Comparison of ENCODE assay signal across 8 mouse cellular contexts in the genomic region with DNA sequence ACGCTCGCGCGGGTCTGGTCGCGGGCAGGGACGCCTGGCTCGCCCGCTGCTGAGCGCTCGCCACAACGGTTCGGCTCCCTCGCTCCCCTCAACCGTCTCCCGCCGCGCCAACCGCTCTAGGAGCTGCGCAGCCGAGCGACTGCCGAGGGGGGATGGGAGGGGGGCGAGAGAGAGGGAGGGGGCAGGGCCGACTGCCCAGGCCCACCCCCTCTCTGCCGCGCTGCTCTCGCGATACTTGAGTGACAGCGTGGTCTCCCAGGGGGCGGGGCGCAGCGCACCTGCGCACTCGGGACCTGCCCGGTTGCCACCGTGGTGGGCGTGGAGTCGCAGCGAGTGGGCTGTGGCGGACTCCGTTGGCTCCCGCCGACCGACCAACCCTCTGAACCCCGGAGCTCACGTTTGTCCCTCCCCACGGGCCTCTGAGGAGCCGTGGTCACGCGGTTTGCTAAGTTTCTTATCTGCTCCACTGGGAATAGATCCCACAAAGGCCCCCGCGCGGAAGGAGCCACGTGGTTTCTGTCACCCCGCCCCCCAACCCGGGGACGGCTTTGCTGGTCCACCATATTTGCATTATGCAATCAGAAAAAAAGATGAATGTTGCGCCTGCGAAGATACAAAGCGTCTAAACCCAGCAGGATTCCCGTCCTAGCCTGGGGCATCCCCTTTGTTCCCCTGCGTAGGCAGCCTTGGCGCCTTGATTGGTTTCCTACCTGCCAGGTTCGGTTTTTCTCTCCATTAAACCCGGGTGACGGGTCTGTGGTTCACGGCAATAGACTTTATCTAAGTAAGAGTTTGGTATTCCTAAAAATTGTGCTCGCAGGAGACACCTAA. TPM values are rescaled to one million over a fixed set of nuclear protein-coding genes. Genes with fewer than 3 reads are reported as not detected.
A peak's percentile ranks its signal among the peaks of the same experiment; 100 is the strongest.
DNase-seq lines count a peak whose midpoint lies in the region; ATAC-seq and TF ChIP-seq lines count a peak whose summit lies in the region.

TSS of gene Hnrnph3 (minus strand) at position 469 of the 831 bp plus-strand sequence.
TSS of gene Pbld2 (plus strand) at position 567 of the 831 bp plus-strand sequence.

- WGBS in cerebellum, adult 2 months: 1% methylated on average over 67 of the region's 69 CpGs
- WGBS in forebrain, postnatal 0 days: 5% methylated on average over 55 of the region's 69 CpGs
- WGBS in lung, embryonic 15.5 days: under 1% methylated on average over 69 of the region's 69 CpGs

- TF ChIP-seq CTCF in MEL (IDR thresholded peaks at IDR 0.05 in 2 of 3, conservative IDR thresholded peaks at IDR 0.05 in 1 of 3; ENCODE audit: control insufficient read depth in 1 of 3, insufficient read depth in 1 of 3, low read depth in 2 of 3, low read length in 3 of 3, poor library complexity in 1 of 3, severe bottlenecking in 1 of 3): no peak
- no peak for TF ChIP-seq CTCF in cerebellum, adult 2 months (IDR thresholded peaks at IDR 0.05; ENCODE audit: borderline replicate concordance, insufficient read depth, low read depth, low read length)
- no peak for TF ChIP-seq CTCF in forebrain, postnatal 0 days (IDR thresholded peaks at IDR 0.05; ENCODE audit: low read depth)

- H3K79me2 ChIP-seq in MEL (ENCODE audit: control insufficient read depth, insufficient read depth, low read length, poor library complexity): peaks cover 40% of the 10 kb centered on the region

- peak within 1 kb of the TSS; percentile 63 for H3K4me2 ChIP-seq in forebrain, postnatal 0 days (ENCODE audit: low read depth)
- H3K4me2 ChIP-seq in lung, embryonic 15.5 days: peak within 1 kb of the TSS; percentile 68

- H3K9ac ChIP-seq in MEL (ENCODE audit: control insufficient read depth, low read depth, low read length, poor library complexity, severe bottlenecking): peak within 1 kb of the TSS; percentile 98
- H3K9ac ChIP-seq in forebrain, postnatal 0 days: peak within 1 kb of the TSS; percentile 100
- peak within 1 kb of the TSS; percentile 99 for H3K9ac ChIP-seq in lung, embryonic 15.5 days

- peak in 1 of 2 experiments; percentile 34; a peak in 2 of 4 replicates for TF ChIP-seq EP300 in MEL (IDR thresholded peaks at IDR 0.05; ENCODE audit: low read depth in 1 of 2, low read length in 2 of 2)

- H3K36me3 ChIP-seq in MEL (ENCODE audit: control insufficient read depth in 1 of 2, insufficient read depth in 2 of 2, low read length in 2 of 2): peaks cover 0 to 29% of the 10 kb centered on the region in 2 experiments; a peak in 2 of 4 replicates
- H3K36me3 ChIP-seq in forebrain, postnatal 0 days (ENCODE audit: insufficient read depth): no peaks in the 10 kb centered on the region
- H3K36me3 ChIP-seq in lung, embryonic 15.5 days: no peaks in the 10 kb centered on the region

- ATAC-seq in forebrain, postnatal 0 days: peak; percentile 93
- ATAC-seq in lung, embryonic 15.5 days (ENCODE audit: borderline replicate concordance, extremely low read depth, low FRiP score, low TSS enrichment): peak; percentile 95

- H3K9me3 ChIP-seq in MEL (replicated peaks; ENCODE audit: insufficient read depth, low read length): no peaks in the 10 kb centered on the region
- H3K9me3 ChIP-seq in forebrain, postnatal 0 days (ENCODE audit: low read length): no peaks in the 10 kb centered on the region
- no peaks in the 10 kb centered on the region for H3K9me3 ChIP-seq in lung, embryonic 15.5 days

- H3K27me3 ChIP-seq in MEL (ENCODE audit: control insufficient read depth in 1 of 2, insufficient read depth in 2 of 2, low read length in 2 of 2): no peaks in the 10 kb centered on the region
- no peaks in the 10 kb centered on the region for H3K27me3 ChIP-seq in cerebellum, adult 2 months (ENCODE audit: control insufficient read depth, insufficient read depth, low read length)
- no peaks in the 10 kb centered on the region for H3K27me3 ChIP-seq in forebrain, postnatal 0 days (ENCODE audit: insufficient read depth, low read length)
- no peaks in the 10 kb centered on the region for H3K27me3 ChIP-seq in lung, embryonic 15.5 days

- no peak for TF ChIP-seq RAD21 in MEL (IDR thresholded peaks at IDR 0.05; ENCODE audit: low read depth, low read length)

- DNase-seq in MEL (ENCODE audit: low read depth, low spot score): peak; percentile 97
- DNase-seq in cerebellum, adult 2 months: peak; percentile 98 to 99
- DNase-seq in forebrain, postnatal 0 days: peak; percentile 100
- peak; percentile 99 for DNase-seq in heart, postnatal 4 days
- DNase-seq in layer of hippocampus, adult 8-10 months (ENCODE audit: low spot score in 2 of 2): peak; percentile 97 to 98
- DNase-seq in ovary, adult 18-20 months (ENCODE audit: low spot score): peak; percentile 98
- DNase-seq in thymus, postnatal 0 days (ENCODE audit: low spot score): peak; percentile 98

- TF ChIP-seq POLR2A in MEL (IDR thresholded peaks at IDR 0.05; ENCODE audit: control insufficient read depth in 1 of 2, insufficient read depth in 1 of 2, low read depth in 1 of 2, low read length in 2 of 2, poor library complexity in 1 of 2): peak; percentile 86 to 88; a peak in 3 of 4 replicates
- peak; percentile 90 for TF ChIP-seq POLR2A in cerebellum, adult 2 months (IDR thresholded peaks at IDR 0.05; ENCODE audit: borderline replicate concordance, insufficient read depth, low read length)

- peak within 1 kb of the TSS; percentile 98 for H3K27ac ChIP-seq in MEL (ENCODE audit: control insufficient read depth, low read depth, low read length)
- H3K27ac ChIP-seq in cerebellum, adult 2 months (ENCODE audit: insufficient read depth, low read length): peak within 1 kb of the TSS; percentile 98
- peak within 1 kb of the TSS; percentile 100 for H3K27ac ChIP-seq in forebrain, postnatal 0 days (ENCODE audit: low read depth, low read length)
- peak within 1 kb of the TSS; percentile 99 for H3K27ac ChIP-seq in lung, embryonic 15.5 days

- H3K4me1 ChIP-seq in MEL (ENCODE audit: control insufficient read depth in 1 of 2, insufficient read depth in 2 of 2, low read length in 2 of 2): peaks cover 2 to 12% of the 10 kb centered on the region in 2 experiments
- H3K4me1 ChIP-seq in cerebellum, adult 2 months (ENCODE audit: control insufficient read depth, insufficient read depth, low read length): no peaks in the 10 kb centered on the region; the same call in 1 of the 2 replicates
- peaks cover 39% of the 10 kb centered on the region for H3K4me1 ChIP-seq in forebrain, postnatal 0 days (ENCODE audit: insufficient read depth)
- peaks cover 30% of the 10 kb centered on the region for H3K4me1 ChIP-seq in lung, embryonic 15.5 days

- H3K4me3 ChIP-seq in MEL (ENCODE audit: control insufficient read depth in 1 of 2, insufficient read depth in 1 of 2, low read depth in 2 of 2, low read length in 2 of 2): peak within 1 kb of the TSS; percentile 91 to 97
- peak within 1 kb of the TSS; percentile 93 for H3K4me3 ChIP-seq in cerebellum, adult 2 months (replicated peaks; ENCODE audit: insufficient read depth, low read depth, low read length)
- peak within 1 kb of the TSS; percentile 82 for H3K4me3 ChIP-seq in forebrain, postnatal 0 days (ENCODE audit: low read depth, low read length)
- H3K4me3 ChIP-seq in lung, embryonic 15.5 days: peak within 1 kb of the TSS; percentile 98

TF ChIP-seq in MEL, 35 proteins besides CTCF, POLR2A, EP300 and RAD21 (continues in another document):
- TF ChIP-seq RCOR1 (IDR thresholded peaks at IDR 0.05; ENCODE audit: low read depth, low read length) (no peak), ZC3H11A (IDR thresholded peaks at IDR 0.05; ENCODE audit: low read depth, low read length) (no peak), GABPA (IDR thresholded peaks at IDR 0.05; ENCODE audit: low read depth, low read length) (no peak), CHD2 (IDR thresholded peaks at IDR 0.05; ENCODE audit: low read length) (peak; percentile 97), BHLHE40 (IDR thresholded peaks at IDR 0.05; ENCODE audit: borderline replicate concordance, low read depth, low read length) (peak; percentile 59), MYB (IDR thresholded peaks at IDR 0.05; ENCODE audit: low read depth, low read length) (peak; percentile 34; the same call in 1 of the 2 replicates), TCF12 (IDR thresholded peaks at IDR 0.05; ENCODE audit: low read depth, low read length) (peak; percentile 97), E2F4 (IDR thresholded peaks at IDR 0.05; ENCODE audit: borderline replicate concordance, low read depth, low read length) (0 out of 2 replicates have a peak, but pooled peaks have one; percentile 33), MXI1 (IDR thresholded peaks at IDR 0.05; ENCODE audit: low read depth, low read length) (peak; percentile 99), MAZ (IDR thresholded peaks at IDR 0.05; ENCODE audit: low read depth, low read length) (peak; percentile 95), GATA1 (IDR thresholded peaks at IDR 0.05; ENCODE audit: low read depth, low read length) (peak; percentile 54; the same call in 1 of the 2 replicates), USF1 (IDR thresholded peaks at IDR 0.05; ENCODE audit: low read depth, low read length) (peak; percentile 93), ETS1 (IDR thresholded peaks at IDR 0.05; ENCODE audit: low read depth, low read length) (peak; percentile 41; the same call in 1 of the 2 replicates)

RNA-seq across cellular contexts. Expression of gene Hnrnph3, which starts in this region (rescaled TPM):
- total RNA-seq in MEL (2012; rRNA removed): 11.5 and 16.0 TPM in 2 replicates
- 10 to 100 TPM in 1 of 2 experiments, not detected in 1; 62.4 TPM for polyA plus RNA-seq in MEL (2012; ENCODE audit: insufficient read depth in 1 of 2, insufficient read length in 2 of 2, low read depth in 1 of 2, low replicate concordance in 2 of 2, missing spikeins in 1 of 2)
- polyA plus RNA-seq in cerebellum, adult 2 months (2012; rRNA removed): 97.0 and 97.6 TPM in 2 replicates
- 18.1 and 19.6 TPM in 2 replicates for total RNA-seq in forebrain, postnatal 0 days (2014; rRNA removed)
- polyA plus RNA-seq in forebrain, postnatal 0 days (2015; fragmentation: Nextera tagmentation; extraction: Ambion mirVana): 62.4 and 76.9 TPM in 2 replicates
- total RNA-seq in heart, postnatal 4 days (2021): 10 to 100 TPM; 40.2 to 45.2 TPM
- total RNA-seq in layer of hippocampus, adult 8-10 months (2022): 10 to 100 TPM; 49.0 to 58.9 (median 57.1) TPM
- polyA plus RNA-seq in lung, embryonic 15.5 days (2015; fragmentation: Nextera tagmentation; extraction: Ambion mirVana): 111 and 114 TPM in 2 replicates
- polyA plus RNA-seq in thymus, postnatal 0 days (2015; fragmentation: Nextera tagmentation; extraction: Ambion mirVana): 51.0 and 53.6 TPM in 2 replicates

RNA-seq across cellular contexts. Expression of gene Pbld2, which starts in this region (rescaled TPM):
- 0.13 and 0.15 TPM in 2 replicates for total RNA-seq in MEL (2012; rRNA removed)
- polyA plus RNA-seq in MEL (2012; ENCODE audit: insufficient read depth in 1 of 2, insufficient read length in 2 of 2, low read depth in 1 of 2, low replicate concordance in 2 of 2, missing spikeins in 1 of 2): under 1 TPM in 1 of 2 experiments, not detected in 1; 0.15 TPM
- 2.0 and 2.5 TPM in 2 replicates for polyA plus RNA-seq in cerebellum, adult 2 months (2012; rRNA removed)
- total RNA-seq in forebrain, postnatal 0 days (2014; rRNA removed): 0.23 and 1.3 TPM in 2 replicates
- 0.44 and 0.73 TPM in 2 replicates for polyA plus RNA-seq in forebrain, postnatal 0 days (2015; fragmentation: Nextera tagmentation; extraction: Ambion mirVana)
- total RNA-seq in heart, postnatal 4 days (2021): 1 to 10 TPM; 2.4 to 2.7 TPM
- total RNA-seq in layer of hippocampus, adult 8-10 months (2022): 1 to 10 TPM; 2.3 to 3.3 (median 2.9) TPM
- 1.1 and 1.5 TPM in 2 replicates for polyA plus RNA-seq in lung, embryonic 15.5 days (2015; fragmentation: Nextera tagmentation; extraction: Ambion mirVana)
- polyA plus RNA-seq in thymus, postnatal 0 days (2015; fragmentation: Nextera tagmentation; extraction: Ambion mirVana): 1.0 TPM in 2 replicates

Comparison
In these comparisons a context has a peak if more than half of its experiments do, and no peak if none do; other contexts are left out.
1. Peak in every context shown above with its lines: DNase-seq, ATAC-seq, H3K4me3 ChIP-seq and H3K27ac ChIP-seq.